Mouse (Mus musculus): ENCODE results near the gene Dpp4.
A peak's percentile ranks its signal among the peaks of the same experiment; 100 is the strongest.

The Dpp4 gene

GRCm38 (mm10) chr2:62412081-62412821, at the start of gene Dpp4:
Dpp4 (minus strand) TSS chr2:62412231.
- DNase-seq (ENCODE audit: extremely low spot score) = no peak

- DNase-seq (ENCODE audit: extremely low spot score) = no peak
Measured at GRCm38 (mm10) chr2:62460815-62461450, 48.9 kb upstream of the Dpp4 start.

GRCm38 (mm10) chr2:62460231-62460710, 48.2 kb upstream of the Dpp4 start:
- DNase-seq (ENCODE audit: extremely low spot score) = no peak

GRCm38 (mm10) chr2:62459241-62460174, 47.5 kb upstream of the Dpp4 start:
- DNase-seq (ENCODE audit: extremely low spot score) = no peak

- DNase-seq (ENCODE audit: extremely low spot score) = peak; percentile 8
Measured at GRCm38 (mm10) chr2:62458070-62458469, 46.0 kb upstream of the Dpp4 start.

GRCm38 (mm10) chr2:62454991-62455390, 43.0 kb upstream of the Dpp4 start:
- DNase-seq (ENCODE audit: extremely low spot score) = no peak

- DNase-seq (ENCODE audit: extremely low spot score) = no peak
Measured at GRCm38 (mm10) chr2:62454033-62454432, 42.0 kb upstream of the Dpp4 start.

GRCm38 (mm10) chr2:62450364-62450763, 38.3 kb upstream of the Dpp4 start:
- no peak for DNase-seq (ENCODE audit: extremely low spot score)

- no peak for DNase-seq (ENCODE audit: extremely low spot score)
Measured at GRCm38 (mm10) chr2:62449692-62450346, 37.8 kb upstream of the Dpp4 start.

- DNase-seq (ENCODE audit: extremely low spot score) = peak; percentile 15
Measured at GRCm38 (mm10) chr2:62440802-62441544, 28.9 kb upstream of the Dpp4 start.

GRCm38 (mm10) chr2:62440083-62440482, 28.1 kb upstream of the Dpp4 start:
- DNase-seq (ENCODE audit: extremely low spot score) = no peak

- no peak for DNase-seq (ENCODE audit: extremely low spot score)
Measured at GRCm38 (mm10) chr2:62431245-62431795, 19.3 kb upstream of the Dpp4 start.

GRCm38 (mm10) chr2:62425941-62426340, 13.9 kb upstream of the Dpp4 start:
- DNase-seq (ENCODE audit: extremely low spot score) = no peak

GRCm38 (mm10) chr2:62423343-62423776, 11.3 kb upstream of the Dpp4 start:
- no peak for DNase-seq (ENCODE audit: extremely low spot score)

- no peak for DNase-seq (ENCODE audit: extremely low spot score)
Measured at GRCm38 (mm10) chr2:62422515-62423342, 10.7 kb upstream of the Dpp4 start.

- no peak for DNase-seq (ENCODE audit: extremely low spot score)
Measured at GRCm38 (mm10) chr2:62421229-62421628, 9.2 kb upstream of the Dpp4 start.

- no peak for DNase-seq (ENCODE audit: extremely low spot score)
Measured at GRCm38 (mm10) chr2:62420045-62420444, 8.0 kb upstream of the Dpp4 start.

GRCm38 (mm10) chr2:62417233-62417632, 5.2 kb upstream of the Dpp4 start:
- DNase-seq (ENCODE audit: extremely low spot score) = no peak

- DNase-seq (ENCODE audit: extremely low spot score) = peak; percentile 41
Measured at GRCm38 (mm10) chr2:62411211-62412080, 585 bp downstream of the Dpp4 start.
